In genomic region chr13:97193420-97193819, GRCm38 (mm10) we compare ENCODE assay signal across 8 mouse cellular contexts. TPM values are rescaled to one million over a fixed set of nuclear protein-coding genes. Genes with fewer than 3 reads are reported as not detected.
A peak's percentile ranks its signal among the peaks of the same experiment; 100 is the strongest.
DNase-seq lines count a peak whose midpoint lies in the region; ATAC-seq lines count a peak whose summit lies in the region.

No protein-coding gene starts in this region.

- peaks cover 33% of the 10 kb centered on the region for H3K4me1 ChIP-seq in forebrain, embryonic 13.5 days
- H3K4me1 ChIP-seq in forebrain, embryonic 10.5 days, result peaks cover 23% of the 10 kb centered on the region

- H3K4me3 ChIP-seq in forebrain, embryonic 13.5 days, result no peak overlapping the region
- no peak overlapping the region for H3K4me3 ChIP-seq in forebrain, embryonic 10.5 days

- WGBS in forebrain, embryonic 13.5 days, result 35% methylated on average over 7 of the region's 7 CpGs
- 80% methylated on average over 7 of the region's 7 CpGs for WGBS in forebrain, embryonic 10.5 days

- intact Hi-C loops in left cerebral cortex, postnatal 36 days (cut with DNase I), result no loop called here

- no peak overlapping the region for H3K9ac ChIP-seq in forebrain, embryonic 13.5 days

- no peaks in the 10 kb centered on the region for H3K36me3 ChIP-seq in forebrain, embryonic 13.5 days (ENCODE audit: poor library complexity, severe bottlenecking)
- no peaks in the 10 kb centered on the region for H3K36me3 ChIP-seq in forebrain, embryonic 10.5 days (replicated peaks)

- H3K4me2 ChIP-seq in forebrain, embryonic 13.5 days, result no peak overlapping the region

- DNase-seq in forebrain, embryonic 10.5 days (ENCODE audit: extremely low spot score, low spot score), result no peak
- peak; percentile 18 for DNase-seq in 416B (ENCODE audit: low read depth)
- peak; percentile 93 to 94 for DNase-seq in cerebellum, postnatal 14 days
- DNase-seq in heart, postnatal 4 days, result peak; percentile 85
- DNase-seq in left cerebral cortex, postnatal 36 days (ENCODE audit: low spot score in 2 of 2), result peak; percentile 52 to 53
- DNase-seq in spleen, adult 18-20 months, result no peak

- ATAC-seq in forebrain, embryonic 13.5 days, result peak; percentile 72
- no peak for ATAC-seq in erythroblast, adult 5-6 weeks (replicated peaks; ENCODE audit: low FRiP score, poor library complexity, severe bottlenecking)

- no peak overlapping the region for H3K27ac ChIP-seq in forebrain, embryonic 13.5 days
- H3K27ac ChIP-seq in forebrain, embryonic 10.5 days, result no peak overlapping the region

- no peaks in the 10 kb centered on the region for H3K9me3 ChIP-seq in forebrain, embryonic 13.5 days (replicated peaks)
- H3K9me3 ChIP-seq in forebrain, embryonic 10.5 days, result no peaks in the 10 kb centered on the region

- H3K27me3 ChIP-seq in forebrain, embryonic 13.5 days, result no peaks in the 10 kb centered on the region
- peaks cover 12% of the 10 kb centered on the region for H3K27me3 ChIP-seq in forebrain, embryonic 10.5 days (ENCODE audit: poor library complexity, severe bottlenecking)

RNA-seq across cellular contexts. Expression of gene Hexb, which starts 4.7 kb away (rescaled TPM):
- 21.4 and 21.6 TPM in 2 replicates for polyA plus RNA-seq in forebrain, embryonic 13.5 days (2015; fragmentation: Nextera tagmentation; extraction: Ambion mirVana)
- polyA plus RNA-seq in forebrain, embryonic 10.5 days (2016; fragmentation: Nextera tagmentation; extraction: Ambion mirVana), result 18.4 and 20.5 TPM in 2 replicates
- total RNA-seq in heart, postnatal 4 days (2021), result 10 to 100 TPM; 20.8 to 23.5 TPM
- total RNA-seq in left cerebral cortex, postnatal 36 days (2021), result 100 to 1,000 TPM; 111 to 119 TPM
- total RNA-seq in erythroblast, adult 5-6 weeks (2015; ENCODE audit: low replicate concordance), result 43.3 and 54.6 TPM in 2 replicates
- 18.8 and 34.1 TPM in 2 replicates for total RNA-seq in erythroblast, adult 5-6 weeks (2017; ENCODE audit: low replicate concordance)

RNA-seq across cellular contexts. Expression of gene Enc1, which starts 47.5 kb away (rescaled TPM):
- 44.4 and 45.2 TPM in 2 replicates for polyA plus RNA-seq in forebrain, embryonic 13.5 days (2015; fragmentation: Nextera tagmentation; extraction: Ambion mirVana)
- polyA plus RNA-seq in forebrain, embryonic 10.5 days (2016; fragmentation: Nextera tagmentation; extraction: Ambion mirVana), result 7.8 and 10.0 TPM in 2 replicates
- 10 to 100 TPM; 14.1 to 15.3 TPM for total RNA-seq in heart, postnatal 4 days (2021)
- 100 to 1,000 TPM; 570 to 627 TPM for total RNA-seq in left cerebral cortex, postnatal 36 days (2021)
- 0.21 TPM in 1 of 2 replicates, not detected in the other for total RNA-seq in erythroblast, adult 5-6 weeks (2015; ENCODE audit: low replicate concordance)
- total RNA-seq in erythroblast, adult 5-6 weeks (2017; ENCODE audit: low replicate concordance), result 0.17 and 0.56 TPM in 2 replicates

RNA-seq across cellular contexts. Expression of gene Gfm2, which starts 55.7 kb away (rescaled TPM):
- 33.4 and 36.7 TPM in 2 replicates for polyA plus RNA-seq in forebrain, embryonic 13.5 days (2015; fragmentation: Nextera tagmentation; extraction: Ambion mirVana)
- polyA plus RNA-seq in forebrain, embryonic 10.5 days (2016; fragmentation: Nextera tagmentation; extraction: Ambion mirVana), result 44.0 and 47.1 TPM in 2 replicates
- total RNA-seq in heart, postnatal 4 days (2021), result 10 to 100 TPM; 32.1 to 33.5 TPM
- 10 to 100 TPM; 21.0 to 30.8 TPM for total RNA-seq in left cerebral cortex, postnatal 36 days (2021)
- 6.9 and 15.2 TPM in 2 replicates for total RNA-seq in erythroblast, adult 5-6 weeks (2015; ENCODE audit: low replicate concordance)
- 12.3 and 13.8 TPM in 2 replicates for total RNA-seq in erythroblast, adult 5-6 weeks (2017; ENCODE audit: low replicate concordance)

RNA-seq across cellular contexts. Expression of gene Nsa2, which starts 55.7 kb away (rescaled TPM):
- polyA plus RNA-seq in forebrain, embryonic 13.5 days (2015; fragmentation: Nextera tagmentation; extraction: Ambion mirVana), result 46.2 and 53.2 TPM in 2 replicates
- 60.6 and 65.2 TPM in 2 replicates for polyA plus RNA-seq in forebrain, embryonic 10.5 days (2016; fragmentation: Nextera tagmentation; extraction: Ambion mirVana)
- 10 to 100 TPM; 69.1 to 73.1 TPM for total RNA-seq in heart, postnatal 4 days (2021)
- 10 to 100 TPM; 37.1 to 37.3 TPM for total RNA-seq in left cerebral cortex, postnatal 36 days (2021)
- total RNA-seq in erythroblast, adult 5-6 weeks (2015; ENCODE audit: low replicate concordance), result 29.2 and 61.9 TPM in 2 replicates
- 36.5 and 63.8 TPM in 2 replicates for total RNA-seq in erythroblast, adult 5-6 weeks (2017; ENCODE audit: low replicate concordance)

Comparison
In these comparisons a context has a peak if more than half of its experiments do, and no peak if none do; other contexts are left out.
1. DNase-seq: peak in 416B (single experiment), cerebellum, postnatal 14 days (2 of 2), heart, postnatal 4 days (single experiment) and left cerebral cortex, postnatal 36 days (2 of 2); none in forebrain, embryonic 10.5 days (single experiment) and spleen, adult 18-20 months (0 of 2).
2. RNA of gene Enc1, which starts 47.5 kb away (total RNA-seq): 570 to 627 TPM in left cerebral cortex, postnatal 36 days; 14.1 to 15.3 TPM in heart, postnatal 4 days and 0.17 to 0.56 TPM in erythroblast, adult 5-6 weeks; every median in the first group is over 10 times any median in the second.